Mouse (Mus musculus) limb, embryonic 15.5 days (tissue): ENCODE results near the gene Lonrf2. TPM values are rescaled to one million over a fixed set of nuclear protein-coding genes. Genes with fewer than 3 reads are reported as not detected.

Experiments
- ATAC-seq: fragments of 200-750 bp; cut with Nextera tagmentation; 2 replicates; pipeline ENCODE4 v1.8.0; 2017; ENCODE audit warnings: low read depth, moderate TSS enrichment; ENCODE audit not compliant: insufficient number of reproducible peaks, low FRiP score, low TSS enrichment
- H3K27ac ChIP-seq: fragments of 300-500 bp; sonication (generic); 2 replicates; pipeline ENCODE4 v1.5.1; 2015; ENCODE audit warnings: moderate library complexity, mild to moderate bottlenecking, inconsistent platforms
- H3K27me3 ChIP-seq: fragments of 300-500 bp; sonication (generic); 2 replicates; pipeline ENCODE4 v1.6.1; 2015; ENCODE audit warnings: inconsistent platforms
- H3K36me3 ChIP-seq: fragments of 300-500 bp; sonication (generic); 2 replicates; pipeline ENCODE4 v1.6.1; 2015; ENCODE audit warnings: inconsistent platforms
- H3K4me1 ChIP-seq: fragments of 300-500 bp; sonication (generic); 2 replicates; pipeline ENCODE4 v1.6.1; 2015; ENCODE audit warnings: inconsistent platforms
- H3K4me2 ChIP-seq: fragments of 300-500 bp; sonication (generic); 2 replicates; pipeline ENCODE4 v1.6.1; 2015; ENCODE audit warnings: mild to moderate bottlenecking, inconsistent platforms
- H3K4me3 ChIP-seq: fragments of 300-500 bp; sonication (generic); 2 replicates; pipeline ENCODE4 v1.5.1; 2015; ENCODE audit warnings: mild to moderate bottlenecking, inconsistent platforms
- H3K9ac ChIP-seq: fragments of 300-500 bp; sonication (generic); 2 replicates; pipeline ENCODE4 v1.6.1; 2015; ENCODE audit warnings: inconsistent platforms
- H3K9me3 ChIP-seq: fragments of 300-500 bp; sonication (generic); 2 replicates; pipeline ENCODE4 v1.6.1; 2016; ENCODE audit warnings: inconsistent platforms
- WGBS: fragments of 180-500 bp; shearing (Covaris S2); methylation state at CpG from one replicate; pipeline ENCODE4 v1.1.7; 2015; 5-methylcytosine and 5-hydroxymethylcytosine counted together
- polyA plus RNA-seq: library from polyadenylated mRNA; unstranded; fragments of >200 nt; fragmentation: Nextera tagmentation; extraction: Ambion mirVana; gene quantifications from 2 replicates; pipeline ENCODE4 v1.2.1, GENCODE M21; 2015

Lonrf2 gene
- 1.2 and 1.8 TPM in 2 replicates for polyA plus RNA-seq

- 1% methylated on average over 46 of the region's 47 CpGs for WGBS
- Histone ChIP-seq H3K27me3 (peaks cover 38% of the 10 kb centered on the region), H3K9ac (peak within 1 kb of the TSS; percentile 61), H3K4me1 (peaks cover 15% of the 10 kb centered on the region), H3K4me2 (peak within 1 kb of the TSS; percentile 98), H3K4me3 (peak within 1 kb of the TSS; percentile 69), H3K27ac (peak within 1 kb of the TSS; percentile 47; the same call in 1 of the 2 replicates), H3K36me3 (no peaks in the 10 kb centered on the region), H3K9me3 (no peaks in the 10 kb centered on the region)
- no peak for ATAC-seq
Measured at GRCm38 (mm10) chr1:38836477-38836872, at the start of gene Lonrf2. Gene Lonrf2 (minus strand): TSS chr1:38836711.

- 67% methylated on average over 2 of the region's 2 CpGs for WGBS
- Histone ChIP-seq H3K4me2 (no peak overlapping the region), H3K9me3 (no peaks in the 10 kb centered on the region), H3K36me3 (no peaks in the 10 kb centered on the region), H3K4me3 (no peak overlapping the region), H3K4me1 (peaks cover 4% of the 10 kb centered on the region; the same call in 1 of the 2 replicates), H3K9ac (no peak overlapping the region), H3K27me3 (no peaks in the 10 kb centered on the region), H3K27ac (no peak overlapping the region)
- ATAC-seq = no peak
Measured at GRCm38 (mm10) chr1:38885956-38886355, 49.4 kb upstream of the Lonrf2 start.

GRCm38 (mm10) chr1:38883766-38884165 is 47.3 kb upstream of the Lonrf2 start:
- Histone ChIP-seq H3K9me3 (no peaks in the 10 kb centered on the region), H3K36me3 (no peaks in the 10 kb centered on the region), H3K27me3 (no peaks in the 10 kb centered on the region), H3K4me3 (no peak overlapping the region), H3K9ac (no peak overlapping the region), H3K4me1 (peaks cover 4% of the 10 kb centered on the region; the same call in 1 of the 2 replicates), H3K4me2 (no peak overlapping the region), H3K27ac (no peak overlapping the region)
- no peak for ATAC-seq
- 72% methylated on average over 9 of the region's 9 CpGs for WGBS

GRCm38 (mm10) chr1:38882746-38883145 is 46.2 kb upstream of the Lonrf2 start:
- Histone ChIP-seq H3K4me2 (no peak overlapping the region), H3K4me3 (no peak overlapping the region), H3K27me3 (no peaks in the 10 kb centered on the region), H3K9ac (no peak overlapping the region), H3K36me3 (no peaks in the 10 kb centered on the region), H3K27ac (no peak overlapping the region), H3K9me3 (no peaks in the 10 kb centered on the region), H3K4me1 (peaks cover 4% of the 10 kb centered on the region; the same call in 1 of the 2 replicates)
- 80% methylated on average over 4 of the region's 4 CpGs for WGBS
- no peak for ATAC-seq

- Histone ChIP-seq H3K4me3 (no peak overlapping the region), H3K9me3 (no peaks in the 10 kb centered on the region), H3K4me2 (no peak overlapping the region), H3K36me3 (no peaks in the 10 kb centered on the region), H3K27ac (no peak overlapping the region), H3K9ac (no peak overlapping the region), H3K4me1 (peaks cover 4% of the 10 kb centered on the region; the same call in 1 of the 2 replicates), H3K27me3 (no peaks in the 10 kb centered on the region)
- ATAC-seq = no peak
- 74% methylated on average over 4 of the region's 4 CpGs for WGBS
Measured at GRCm38 (mm10) chr1:38881366-38881765, 44.9 kb upstream of the Lonrf2 start.

GRCm38 (mm10) chr1:38876671-38877382 is 40.3 kb upstream of the Lonrf2 start:
- H3K4me2 ChIP-seq = no peak overlapping the region
- 56% methylated on average over 5 of the region's 5 CpGs for WGBS

GRCm38 (mm10) chr1:38873911-38874310 is 37.4 kb upstream of the Lonrf2 start:
- no peak overlapping the region for H3K27ac ChIP-seq
- H3K27me3 ChIP-seq = no peaks in the 10 kb centered on the region; the same call in 1 of the 2 replicates
- no peaks in the 10 kb centered on the region for H3K4me1 ChIP-seq
- H3K4me3 ChIP-seq = no peak overlapping the region
- ATAC-seq = no peak
- WGBS = 83% methylated on average over 5 of the region's 5 CpGs
- H3K36me3 ChIP-seq = peaks cover 4% of the 10 kb centered on the region; the same call in 1 of the 2 replicates
- no peak overlapping the region for H3K9ac ChIP-seq
- H3K4me2 ChIP-seq = no peak overlapping the region
- no peaks in the 10 kb centered on the region for H3K9me3 ChIP-seq

More at GRCm38 (mm10) chr1:38876671-38877382, 40.3 kb upstream of the Lonrf2 start:
- H3K4me3 ChIP-seq = no peak overlapping the region
- H3K9ac ChIP-seq = no peak overlapping the region
- peaks cover 4% of the 10 kb centered on the region; the same call in 1 of the 2 replicates for H3K36me3 ChIP-seq
- no peak overlapping the region for H3K27ac ChIP-seq
- H3K9me3 ChIP-seq = no peaks in the 10 kb centered on the region
- H3K27me3 ChIP-seq = no peaks in the 10 kb centered on the region; the same call in 1 of the 2 replicates
- ATAC-seq = no peak
- no peaks in the 10 kb centered on the region for H3K4me1 ChIP-seq

GRCm38 (mm10) chr1:38871834-38872233 is 35.3 kb upstream of the Lonrf2 start:
- ATAC-seq = no peak
- H3K9me3 ChIP-seq = no peaks in the 10 kb centered on the region
- H3K27ac ChIP-seq = no peak overlapping the region
- H3K9ac ChIP-seq = no peak overlapping the region
- WGBS = 77% methylated on average over 6 of the region's 6 CpGs
- no peak overlapping the region for H3K4me2 ChIP-seq
- no peaks in the 10 kb centered on the region for H3K4me1 ChIP-seq
- H3K36me3 ChIP-seq = peaks cover 8% of the 10 kb centered on the region
- no peak overlapping the region for H3K4me3 ChIP-seq
- no peaks in the 10 kb centered on the region; the same call in 1 of the 2 replicates for H3K27me3 ChIP-seq

- H3K4me3 ChIP-seq = no peak overlapping the region
- WGBS = 49% methylated on average over 13 of the region's 13 CpGs
- no peak overlapping the region for H3K4me2 ChIP-seq
- peaks cover 8% of the 10 kb centered on the region for H3K36me3 ChIP-seq
- H3K4me1 ChIP-seq = peaks cover 5% of the 10 kb centered on the region
- H3K27me3 ChIP-seq = no peaks in the 10 kb centered on the region; the same call in 1 of the 2 replicates
- no peaks in the 10 kb centered on the region for H3K9me3 ChIP-seq
- ATAC-seq = no peak
- no peak overlapping the region for H3K27ac ChIP-seq
- H3K9ac ChIP-seq = no peak overlapping the region
Measured at GRCm38 (mm10) chr1:38869398-38870195, 33.1 kb upstream of the Lonrf2 start.

- H3K9ac ChIP-seq = no peak overlapping the region
- H3K4me3 ChIP-seq = no peak overlapping the region
- no peak for ATAC-seq
- H3K27ac ChIP-seq = peak overlapping the region; percentile 4; the same call in 1 of the 2 replicates
- peaks cover 5% of the 10 kb centered on the region for H3K4me1 ChIP-seq
- 40% methylated on average over 5 of the region's 5 CpGs for WGBS
- H3K4me2 ChIP-seq = no peak overlapping the region
- H3K27me3 ChIP-seq = no peaks in the 10 kb centered on the region
- no peaks in the 10 kb centered on the region for H3K9me3 ChIP-seq
- H3K36me3 ChIP-seq = peaks cover 4% of the 10 kb centered on the region; the same call in 1 of the 2 replicates
Measured at GRCm38 (mm10) chr1:38866242-38866641, 29.7 kb upstream of the Lonrf2 start.

- Histone ChIP-seq H3K4me3 (no peak overlapping the region), H3K4me1 (peaks cover 5% of the 10 kb centered on the region), H3K9me3 (no peaks in the 10 kb centered on the region), H3K9ac (no peak overlapping the region), H3K4me2 (no peak overlapping the region), H3K27ac (no peak overlapping the region), H3K36me3 (peaks cover 4% of the 10 kb centered on the region; the same call in 1 of the 2 replicates), H3K27me3 (no peaks in the 10 kb centered on the region)
- WGBS = 67% methylated on average over 9 of the region's 9 CpGs
- ATAC-seq = no peak
Measured at GRCm38 (mm10) chr1:38864341-38864740, 27.8 kb upstream of the Lonrf2 start.

- WGBS = 13% methylated on average over 4 of the region's 4 CpGs
- ATAC-seq = no peak
Measured at GRCm38 (mm10) chr1:38862213-38862612, 25.7 kb upstream of the Lonrf2 start.

More at GRCm38 (mm10) chr1:38862213-38862612, 25.7 kb upstream of the Lonrf2 start:
- Histone ChIP-seq H3K9me3 (no peaks in the 10 kb centered on the region), H3K9ac (no peak overlapping the region), H3K4me1 (peaks cover 5% of the 10 kb centered on the region), H3K4me2 (no peak overlapping the region), H3K27ac (no peak overlapping the region), H3K27me3 (no peaks in the 10 kb centered on the region), H3K36me3 (peaks cover 1% of the 10 kb centered on the region; the same call in 1 of the 2 replicates), H3K4me3 (no peak overlapping the region)
